Mouse (Mus musculus) inflammation-experienced regulatory T-cells, adult 6 months (primary cell): Measurements from ENCODE around the gene Ppp3r2. TPM values are rescaled to one million over a fixed set of nuclear protein-coding genes. Genes with fewer than 3 reads are reported as not detected.
A peak's percentile ranks its signal among the peaks of the same experiment; 100 is the strongest.

Source experiments
- ATAC-seq: one replicate; pipeline ENCODE4 v1.8.0; 2017
- polyA plus RNA-seq, 3 experiments: library from polyadenylated mRNA; unstranded; fragments of 100-300 nt; shearing (Covaris generic); gene quantifications; one replicate each; pipeline ENCODE4 v1.2.1; 2017

Ppp3r2 gene
- polyA plus RNA-seq, result not detected

DNA sequence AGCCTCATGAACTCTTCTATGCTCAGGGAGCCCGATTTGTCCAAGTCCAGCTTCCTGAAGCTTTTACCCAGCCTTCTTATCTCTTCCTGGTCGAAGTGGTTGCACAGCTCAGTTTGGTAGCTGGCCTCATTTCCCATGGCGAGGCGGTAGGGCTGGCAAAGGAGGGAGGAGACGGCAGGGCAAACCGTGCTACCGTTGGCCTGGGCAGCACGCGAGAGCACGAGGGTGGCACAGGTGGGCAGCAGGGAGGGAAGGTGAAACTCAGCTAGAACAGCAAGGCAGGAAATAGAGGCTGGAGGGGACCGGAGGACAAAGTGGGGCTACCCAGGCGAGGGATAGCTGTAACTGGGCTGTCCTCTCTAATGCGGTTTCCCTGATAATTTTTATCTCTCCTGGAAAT is at the start of gene Ppp3r2:
Ppp3r2 (minus strand) TSS at position 213 of the 400 bp plus-strand sequence.
- ATAC-seq, result no peak

DNA sequence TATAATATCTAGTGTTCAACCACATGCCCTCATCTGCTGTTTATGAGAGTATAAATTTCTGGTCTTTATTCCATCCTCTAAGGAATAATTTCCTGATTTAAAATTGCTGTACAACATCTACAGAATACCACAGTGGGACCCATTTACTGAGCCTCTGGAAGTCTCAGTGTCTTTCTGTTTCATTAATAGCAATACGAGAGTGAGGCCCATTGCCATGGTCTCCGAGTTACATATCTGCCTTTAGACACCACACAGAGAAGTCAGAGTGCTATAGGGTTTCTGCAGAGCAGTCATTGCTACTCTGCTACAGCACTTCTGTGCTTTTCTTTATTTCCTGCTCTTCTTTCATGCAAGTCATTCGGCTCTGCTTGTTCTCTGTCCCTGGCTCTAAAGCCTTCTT is 47.5 kb upstream of the Ppp3r2 start:
- ATAC-seq, result no peak

- no peak for ATAC-seq
Measured at GRCm38 (mm10) chr4:49723908-49724307, 42.1 kb upstream of the Ppp3r2 start.

DNA sequence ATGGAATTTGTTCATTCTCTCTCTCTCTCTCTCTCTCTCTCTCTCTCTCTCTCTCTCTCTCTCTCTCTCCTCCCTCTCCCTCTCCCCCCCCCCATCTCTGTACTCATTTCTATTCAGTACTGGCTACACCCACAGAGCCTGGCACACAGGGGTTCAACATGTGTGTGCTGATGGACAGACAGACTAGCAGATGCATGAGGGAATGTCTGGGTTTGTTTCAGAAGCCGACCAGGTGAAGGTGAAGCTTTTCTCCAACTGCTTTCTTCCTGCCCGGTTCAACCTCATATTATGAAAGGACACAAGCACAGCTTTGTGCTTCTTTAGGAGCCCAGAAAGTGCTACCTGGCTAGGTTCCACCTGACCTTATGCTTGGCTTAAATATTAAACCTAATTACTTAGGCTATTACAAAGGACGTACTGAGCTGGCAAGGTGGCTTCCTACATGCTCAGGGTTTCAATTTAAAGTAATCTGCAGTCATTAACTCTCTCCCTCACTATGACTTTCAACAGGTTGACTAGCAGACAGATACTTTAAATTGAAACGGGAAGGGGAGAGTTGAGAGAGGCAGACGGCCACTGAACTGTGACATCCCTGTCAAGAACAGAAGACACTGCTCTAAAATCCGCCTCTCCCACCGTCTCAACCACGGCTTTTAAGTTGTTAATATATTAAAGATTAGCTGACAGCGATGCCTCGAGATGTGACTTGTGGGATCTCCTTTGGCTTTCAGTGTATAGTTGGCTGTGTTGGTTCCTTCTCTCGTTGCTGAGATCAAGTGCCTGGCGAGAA is 9.8 kb upstream of the Ppp3r2 start:
- no peak for ATAC-seq

GRCm38 (mm10) chr4:49688594-49689288 is 6.9 kb upstream of the Ppp3r2 start:
- no peak for ATAC-seq

- ATAC-seq, result no peak
Measured at GRCm38 (mm10) chr4:49680171-49680875, 1.5 kb downstream of the Ppp3r2 start.

GRCm38 (mm10) chr4:49676790-49677189 is 5.0 kb downstream of the Ppp3r2 start:
- no peak for ATAC-seq

DNA sequence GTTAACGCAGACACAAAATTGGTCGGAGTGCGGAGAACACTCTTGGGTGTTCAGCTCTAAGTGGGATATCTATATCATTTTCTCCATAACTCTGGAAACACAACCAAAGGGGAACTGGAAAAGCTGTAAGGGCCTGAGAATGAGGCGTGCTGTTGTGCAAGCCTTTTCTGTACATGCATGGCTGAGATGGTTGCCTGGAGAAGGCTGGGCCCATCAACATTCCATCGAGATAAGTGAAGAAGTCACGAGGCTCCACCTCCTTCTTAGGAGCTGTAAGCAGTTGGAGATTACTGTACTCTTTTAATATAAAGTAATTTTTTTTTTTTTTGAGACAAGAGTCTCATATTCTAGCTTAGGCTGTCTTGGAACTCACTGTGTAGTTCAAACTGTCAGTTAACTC is 5.8 kb downstream of the Ppp3r2 start:
- ATAC-seq, result no peak

GRCm38 (mm10) chr4:49664850-49665249 is 17.0 kb downstream of the Ppp3r2 start:
- no peak for ATAC-seq

DNA sequence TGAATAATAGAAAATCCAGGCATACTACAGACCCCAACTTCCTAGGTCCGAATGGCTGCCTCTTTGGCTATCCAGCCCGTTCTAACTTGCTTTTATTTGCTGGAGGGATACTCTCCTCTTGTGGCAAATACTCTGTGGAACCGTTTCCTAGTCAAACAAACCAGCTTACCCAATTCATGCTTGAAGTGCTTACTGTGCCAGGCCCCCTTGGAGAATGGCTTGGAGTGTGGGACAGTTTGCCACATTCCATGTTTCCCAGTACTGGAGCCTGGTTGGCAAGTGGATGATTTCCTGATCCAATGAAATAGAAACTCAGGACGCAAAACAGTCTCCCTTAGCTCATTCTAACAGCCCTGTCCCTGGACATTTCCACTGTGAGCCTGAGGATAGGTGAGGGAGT is 19.6 kb downstream of the Ppp3r2 start:
- ATAC-seq, result no peak

- ATAC-seq, result no peak
Measured at GRCm38 (mm10) chr4:49661664-49662063, 20.2 kb downstream of the Ppp3r2 start.

- ATAC-seq, result no peak
Measured at GRCm38 (mm10) chr4:49659421-49659820, 22.4 kb downstream of the Ppp3r2 start.

DNA sequence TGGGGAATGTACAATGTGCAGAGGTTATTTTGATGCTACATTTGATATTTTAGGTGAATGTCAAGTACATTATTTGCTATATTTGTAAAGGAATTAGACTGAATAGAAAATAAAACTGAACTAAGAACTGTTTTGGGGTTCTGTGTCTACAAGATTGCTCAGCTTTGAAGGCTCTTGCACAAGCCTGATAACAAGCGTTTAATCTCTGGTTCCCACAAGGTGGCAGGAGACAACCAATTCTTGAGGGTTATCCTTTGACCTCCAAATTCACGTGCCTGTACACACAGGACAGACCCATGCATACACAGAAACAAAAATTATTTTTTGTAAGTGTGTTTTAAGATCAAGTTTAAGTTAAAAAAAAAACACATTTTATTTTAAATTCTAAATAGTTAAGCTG is 41.9 kb downstream of the Ppp3r2 start:
- no peak for ATAC-seq

DNA sequence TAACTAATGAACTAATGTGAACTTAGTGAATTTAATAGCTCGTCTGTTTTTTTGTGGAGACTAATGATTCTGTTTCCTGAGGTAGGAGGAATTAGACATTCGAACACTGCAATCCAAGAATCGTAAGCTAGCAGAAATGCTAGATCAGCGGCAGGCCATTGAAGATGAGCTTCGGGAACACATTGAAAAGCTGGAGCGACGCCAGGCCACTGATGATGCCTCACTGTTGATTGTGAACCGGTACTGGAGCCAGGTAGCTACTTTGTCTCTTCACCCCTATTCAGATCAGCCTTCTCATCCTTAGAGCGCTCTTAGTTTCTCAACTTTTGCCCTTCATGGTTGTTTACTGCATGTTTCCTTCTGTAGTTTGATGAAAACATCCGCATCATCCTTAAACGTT is 44.0 kb downstream of the Ppp3r2 start:
- ATAC-seq, result no peak

- peak; percentile 1 for ATAC-seq
Measured at GRCm38 (mm10) chr4:49632139-49632481, 49.7 kb downstream of the Ppp3r2 start.

DNA sequence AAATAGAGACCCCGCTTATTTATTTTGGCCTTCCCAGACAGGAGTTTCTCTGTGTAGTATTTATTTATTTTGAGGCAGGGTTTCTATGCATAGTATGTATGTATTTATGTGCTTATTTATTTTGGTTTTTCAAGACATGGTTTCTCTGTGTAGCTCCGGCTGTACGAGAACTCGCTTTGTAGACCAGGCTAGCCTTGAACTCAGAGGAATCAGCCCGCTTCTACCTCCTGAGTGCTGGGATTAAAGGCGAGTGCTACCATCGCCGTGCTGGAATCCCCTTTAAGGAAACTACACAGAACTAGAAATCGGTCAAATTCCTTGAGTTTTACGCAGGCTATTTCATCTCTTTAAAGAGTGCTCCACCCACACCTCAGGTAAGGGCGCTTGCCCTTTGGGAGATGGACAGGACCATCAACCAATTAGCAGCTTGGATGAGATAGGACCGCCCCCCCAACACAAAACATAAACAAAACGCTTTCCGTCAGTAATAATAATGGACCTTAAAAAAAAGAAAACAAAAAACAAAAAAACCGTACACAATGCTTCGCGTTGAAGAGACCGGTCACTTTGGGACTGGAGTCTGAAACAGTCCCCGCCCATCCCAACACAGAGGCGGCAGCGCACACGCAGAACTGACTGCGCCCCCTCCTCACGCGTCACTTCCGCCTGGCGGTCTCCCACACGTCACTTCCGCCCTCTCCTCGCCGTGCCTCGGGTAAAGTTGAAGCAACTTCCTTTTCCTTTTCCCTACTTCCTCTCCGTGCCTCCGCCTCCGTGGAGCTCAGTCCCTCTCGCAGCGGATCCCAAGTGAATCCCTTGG is 50.3 kb downstream of the Ppp3r2 start, which contains the start of gene Rnf20:
Rnf20 (plus strand) TSS at position 688 of the 820 bp plus-strand sequence.
- peak; percentile 90 for ATAC-seq

GRCm38 (mm10) chr4:49628941-49629340 is 52.9 kb downstream of the Ppp3r2 start:
- no peak for ATAC-seq

Other genes starting within 250 kb of the Ppp3r2 start
- gene Acnat1, start 208.1 kb downstream of the Ppp3r2 start, polyA plus RNA-seq, result not detected
- gene Baat, start 175.5 kb downstream of the Ppp3r2 start, polyA plus RNA-seq, result not detected
- 10 to 100 TPM; 29.4 to 38.3 (median 36.0) TPM for gene Mrpl50, start 160.9 kb downstream of the Ppp3r2 start, polyA plus RNA-seq
- 1 to 10 TPM; 3.0 to 5.2 (median 3.5) TPM for gene Zfp189, start 160.8 kb downstream of the Ppp3r2 start, polyA plus RNA-seq
- not detected for gene Aldob, start 132.5 kb downstream of the Ppp3r2 start, polyA plus RNA-seq
- not detected for gene Tmem246, start 84.1 kb downstream of the Ppp3r2 start, polyA plus RNA-seq
- gene Rnf20, start 50.0 kb downstream of the Ppp3r2 start, polyA plus RNA-seq, result 10 to 100 TPM; 45.3 to 59.2 (median 56.8) TPM
- not detected for gene Grin3a, start 163.7 kb upstream of the Ppp3r2 start, polyA plus RNA-seq